Mouse (Mus musculus) E14TG2a.4 (cell line): ENCODE measurements at regions not wholly inside any gene's neighbourhood (a gene's known extent, or its start where the extent isn't known, plus 50 kb on each side); places are given as distances from the start of the nearest gene placed in this dataset.

Source experiments
- CTCF ChIP-seq: conservative IDR thresholded peaks from 2 replicates; pipeline ENCODE4 v1.5.1; 2014; ENCODE audit warnings: low read length
- NANOG ChIP-seq: IDR thresholded peaks from 2 replicates; pipeline ENCODE4 v1.6.1; 2014; ENCODE audit warnings: borderline replicate concordance, low read length, mixed read lengths
- POU5F1 ChIP-seq: IDR thresholded peaks from 2 replicates; pipeline ENCODE4 v1.6.1; 2014; ENCODE audit warnings: low read length, borderline replicate concordance

GRCm38 (mm10) chr8:32958331-32958730, 470.2 kb upstream of the 5930422O12Rik start:
- TF ChIP-seq CTCF (no peak), POU5F1 (no peak), NANOG (no peak)
